Mouse (Mus musculus) spleen, postnatal 4 days (tissue): ENCODE results near the gene Fkbp1b.
"Not testable (repeated sequence)": the region's sequence is repeated elsewhere in the genome, so short reads cannot be mapped to it uniquely, and the experiment has no call there.

Experiments
- DNase-seq, 2 experiments: peaks; one replicate each; pipeline ENCODE4 v3.0.0; 2022; ENCODE audit warnings: low spot score in 2 of 2

The Fkbp1b gene

GRCm38 (mm10) chr12:4841392-4841887 is at the start of gene Fkbp1b:
TSS of gene Fkbp1b (minus strand) at chr12:4841591.
- DNase-seq = peak in 1 of 2 experiments; percentile 31

- no peak for DNase-seq
Observed at GRCm38 (mm10) chr12:4889891-4890290, 48.5 kb upstream of the Fkbp1b start.

- no peak for DNase-seq
Observed at GRCm38 (mm10) chr12:4889251-4889650, 47.9 kb upstream of the Fkbp1b start.

DNA sequence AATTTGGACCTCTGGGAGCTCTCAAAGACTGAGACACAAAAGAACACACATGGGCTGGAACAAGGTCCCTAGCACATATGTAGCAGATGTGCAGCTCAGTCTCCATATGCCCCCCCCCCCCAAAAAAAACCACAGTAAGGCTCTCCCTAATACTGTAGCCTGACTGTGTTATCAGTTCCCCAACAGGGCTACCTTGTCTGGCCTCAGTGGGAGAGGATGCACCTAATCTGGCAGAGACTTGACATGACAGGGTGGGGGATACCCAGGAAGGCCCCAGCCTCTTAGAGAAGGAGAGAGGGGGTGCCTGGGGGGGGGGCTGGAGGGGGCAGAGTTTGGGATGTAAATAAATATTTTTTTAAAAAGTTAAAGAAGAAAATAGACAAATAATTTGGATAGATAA is 47.3 kb upstream of the Fkbp1b start:
- DNase-seq = no peak

DNA sequence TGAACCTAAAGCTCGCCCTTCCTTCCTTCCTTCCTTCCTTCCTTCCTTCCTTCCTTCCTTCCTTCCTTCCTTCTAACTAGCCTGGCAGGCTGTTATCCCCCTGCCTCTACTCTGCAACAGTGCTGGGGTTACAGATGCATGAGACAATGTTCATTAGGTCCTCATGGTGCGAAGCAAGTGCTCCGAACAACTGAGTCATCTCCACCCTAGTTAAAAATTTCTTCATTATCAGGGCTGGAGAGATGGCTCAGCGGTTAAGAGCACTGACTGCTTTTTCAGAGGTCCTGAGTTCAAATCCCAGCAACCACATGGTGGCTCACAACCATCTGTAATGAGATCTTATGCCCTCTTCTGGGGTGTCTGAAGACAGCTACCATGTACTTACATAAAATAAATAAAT is 45.2 kb upstream of the Fkbp1b start:
- DNase-seq = not testable (repeated sequence)

GRCm38 (mm10) chr12:4885062-4885461 is 43.7 kb upstream of the Fkbp1b start:
- DNase-seq = no peak

- no peak for DNase-seq
Observed at GRCm38 (mm10) chr12:4882086-4882485, 40.7 kb upstream of the Fkbp1b start.

DNA sequence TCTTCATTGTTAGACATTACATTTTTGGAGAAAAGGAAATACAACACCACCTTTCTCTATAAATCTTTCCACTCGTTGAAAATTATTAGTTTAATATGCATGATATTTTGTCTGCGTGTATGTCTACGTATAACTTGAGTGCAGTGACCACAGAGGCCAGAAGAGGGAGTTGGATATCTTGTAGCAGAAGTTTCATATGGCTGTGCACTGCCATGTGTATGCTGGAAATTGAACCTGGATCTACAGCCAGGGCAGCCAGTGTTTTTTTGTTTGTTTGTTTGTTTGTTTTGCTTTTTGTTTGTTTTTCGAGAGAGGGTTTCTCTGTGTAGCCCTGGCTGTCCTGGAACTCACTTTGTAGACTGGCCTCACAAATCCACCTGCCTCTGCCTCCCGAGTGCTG is 37.7 kb upstream of the Fkbp1b start:
- DNase-seq = peak; percentile 45 to 61

DNA sequence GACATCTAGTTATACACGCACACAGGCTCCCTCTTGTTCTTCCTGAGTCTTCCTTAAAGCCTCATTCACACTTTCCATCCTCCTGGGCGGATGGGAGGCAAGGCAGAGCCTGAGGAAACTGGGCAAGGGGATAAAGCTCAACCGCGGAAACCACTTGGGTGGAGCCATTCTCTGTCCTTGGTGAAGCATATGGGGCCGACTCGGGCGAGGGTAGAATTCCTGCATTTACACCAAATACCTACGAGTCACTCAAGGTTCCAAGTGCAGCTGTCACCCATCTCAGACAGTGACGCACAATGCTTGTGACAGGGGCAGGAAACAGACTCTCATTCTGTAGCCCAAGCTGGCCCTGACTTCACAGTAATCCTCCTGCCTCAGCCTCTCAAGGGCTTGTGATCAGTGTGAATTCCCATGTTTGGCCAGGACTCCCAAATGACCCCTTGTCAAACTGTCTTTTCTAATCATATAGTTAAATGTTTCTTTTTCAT is 36.9 kb upstream of the Fkbp1b start:
- DNase-seq = no peak

- DNase-seq = no peak
Observed at GRCm38 (mm10) chr12:4875623-4876022, 34.2 kb upstream of the Fkbp1b start.

- DNase-seq = peak; percentile 90 to 92
Observed at GRCm38 (mm10) chr12:4874161-4874927, 33.0 kb upstream of the Fkbp1b start, which contains the start of gene Mfsd2b. TSS of gene Mfsd2b (minus strand) at chr12:4874359.

DNA sequence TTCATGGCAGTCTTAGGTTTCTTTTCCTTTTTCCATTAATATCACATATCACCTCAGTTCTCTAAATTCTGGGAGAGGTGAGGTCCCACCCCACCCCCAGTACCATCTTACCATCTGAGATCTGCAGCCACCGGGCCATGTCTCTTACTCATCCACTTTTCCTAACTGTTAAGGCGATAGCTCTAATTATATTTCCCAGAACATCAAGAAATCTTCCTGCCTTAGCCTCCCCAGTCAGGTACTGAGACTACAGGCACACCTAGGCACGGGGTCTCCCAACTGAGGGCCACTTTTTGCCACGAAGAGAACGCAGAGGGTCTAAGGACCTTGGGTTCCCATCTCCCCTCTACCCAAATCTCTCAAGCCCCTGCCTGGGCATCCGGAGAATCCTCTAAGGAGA is 32.1 kb upstream of the Fkbp1b start:
- peak in 1 of 2 experiments; percentile 74 for DNase-seq

- DNase-seq = peak; percentile 49 to 62
Observed at GRCm38 (mm10) chr12:4872983-4873477, 31.6 kb upstream of the Fkbp1b start.

DNA sequence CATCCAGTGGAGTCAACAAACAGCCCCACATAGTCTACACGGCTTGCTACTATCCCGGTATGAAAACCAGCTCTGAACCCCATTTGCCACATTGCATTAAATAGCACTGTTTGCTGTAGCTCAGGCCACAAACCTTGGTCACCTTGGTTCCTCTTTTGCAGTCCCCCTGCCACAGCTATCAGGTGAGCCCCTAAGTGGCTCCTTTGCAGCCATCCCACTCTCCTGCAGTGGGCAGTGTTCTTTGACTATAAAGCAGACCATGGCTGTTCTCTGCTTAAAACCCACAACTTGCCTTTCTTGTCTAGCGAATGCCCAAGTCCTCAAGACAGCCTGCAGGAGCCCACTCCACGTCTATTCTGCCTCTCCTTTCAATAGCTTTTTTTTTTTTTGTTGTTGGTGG is 30.9 kb upstream of the Fkbp1b start:
- peak; percentile 33 to 63 for DNase-seq

DNA sequence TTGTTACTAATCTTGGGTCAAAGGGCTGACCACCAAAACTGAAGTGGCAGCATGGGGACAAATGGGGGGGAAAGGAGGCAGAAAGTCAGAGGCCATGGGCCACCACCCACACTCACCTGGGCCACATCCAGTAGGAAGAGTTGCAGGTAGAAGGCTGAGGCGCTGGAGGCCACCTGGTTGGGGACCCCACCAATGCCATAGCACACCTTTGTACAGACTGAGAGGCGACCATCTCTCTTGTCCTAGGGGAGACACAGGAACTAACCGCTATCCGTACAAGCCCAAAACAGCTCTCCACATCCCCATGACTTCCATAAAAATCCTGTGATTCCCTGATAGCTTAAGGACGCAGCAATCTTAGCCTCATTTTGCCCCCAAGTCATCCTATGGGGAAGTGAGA is 29.9 kb upstream of the Fkbp1b start:
- DNase-seq = peak in 1 of 2 experiments; percentile 56

GRCm38 (mm10) chr12:4868924-4869323 is 27.5 kb upstream of the Fkbp1b start:
- DNase-seq = peak in 1 of 2 experiments; percentile 58

DNA sequence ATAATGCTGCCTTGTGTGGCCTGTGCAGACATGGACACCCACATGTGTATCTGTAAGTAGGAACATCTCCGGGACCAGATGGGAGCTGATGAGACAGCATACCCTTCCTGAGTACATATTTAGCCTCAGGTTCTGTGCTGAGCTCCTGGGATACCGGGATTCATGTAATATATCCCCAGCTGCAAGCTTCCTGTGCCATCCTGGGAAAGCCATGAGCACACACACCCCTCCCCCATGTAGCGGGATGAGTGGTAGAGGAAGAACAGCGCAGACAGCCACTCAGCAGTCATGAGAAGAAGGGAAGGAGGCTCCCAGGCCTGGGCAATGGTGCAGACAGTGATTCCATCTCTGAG is 22.9 kb upstream of the Fkbp1b start:
- no peak for DNase-seq

DNA sequence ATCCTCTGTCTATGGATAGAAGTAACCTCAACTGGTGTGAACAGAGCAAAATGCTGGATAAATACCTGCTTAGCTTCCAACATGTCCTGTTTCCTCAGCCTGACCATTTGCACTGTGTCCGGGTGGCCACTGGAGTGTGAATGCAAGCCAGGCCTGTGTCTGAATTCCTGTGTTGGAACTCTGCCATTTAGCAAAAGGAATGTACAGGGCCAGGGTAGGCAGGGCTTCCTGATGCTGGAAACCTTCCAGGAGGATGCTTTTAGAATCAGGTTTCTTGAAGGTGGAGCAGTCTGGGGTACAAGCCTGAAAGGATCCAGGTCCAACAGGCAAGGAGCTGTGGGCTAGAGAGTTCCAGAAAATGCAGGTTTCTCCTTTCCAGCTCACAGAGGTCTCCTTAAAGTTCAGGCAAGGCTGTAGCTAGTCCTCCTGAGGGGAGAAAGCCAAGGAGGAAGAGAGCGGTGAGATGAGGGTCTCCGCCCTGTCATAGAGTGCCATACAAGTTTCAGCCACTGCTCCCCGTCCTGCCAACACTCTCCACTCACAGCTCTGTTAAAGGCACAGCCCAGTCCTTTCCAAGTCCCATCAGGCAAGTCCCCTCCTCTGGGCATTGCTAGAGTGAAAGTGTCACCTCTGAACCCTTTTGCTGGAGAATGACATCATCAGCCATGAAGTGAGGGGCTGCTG is 22.4 kb upstream of the Fkbp1b start:
- DNase-seq = no peak

DNA sequence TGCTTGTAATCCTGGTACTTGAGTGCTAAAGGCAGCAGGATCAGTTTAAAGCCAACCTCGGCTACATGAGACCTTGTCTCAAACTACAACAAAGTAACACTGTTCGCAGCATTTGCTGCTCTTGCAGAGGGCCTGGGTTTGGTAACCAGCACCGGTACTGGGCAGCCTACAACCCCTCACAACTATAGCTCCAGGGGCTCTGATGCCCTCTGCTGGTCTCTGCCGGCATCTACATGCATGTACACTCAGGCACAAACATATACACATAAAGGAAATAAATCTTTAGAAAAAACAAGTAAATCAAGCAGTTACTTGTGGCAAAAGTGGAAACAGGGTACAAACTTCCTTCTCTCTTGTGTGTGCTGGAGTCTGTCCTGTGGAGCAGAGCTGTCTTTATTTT is 21.3 kb upstream of the Fkbp1b start:
- DNase-seq = peak in 1 of 2 experiments; percentile 65

DNA sequence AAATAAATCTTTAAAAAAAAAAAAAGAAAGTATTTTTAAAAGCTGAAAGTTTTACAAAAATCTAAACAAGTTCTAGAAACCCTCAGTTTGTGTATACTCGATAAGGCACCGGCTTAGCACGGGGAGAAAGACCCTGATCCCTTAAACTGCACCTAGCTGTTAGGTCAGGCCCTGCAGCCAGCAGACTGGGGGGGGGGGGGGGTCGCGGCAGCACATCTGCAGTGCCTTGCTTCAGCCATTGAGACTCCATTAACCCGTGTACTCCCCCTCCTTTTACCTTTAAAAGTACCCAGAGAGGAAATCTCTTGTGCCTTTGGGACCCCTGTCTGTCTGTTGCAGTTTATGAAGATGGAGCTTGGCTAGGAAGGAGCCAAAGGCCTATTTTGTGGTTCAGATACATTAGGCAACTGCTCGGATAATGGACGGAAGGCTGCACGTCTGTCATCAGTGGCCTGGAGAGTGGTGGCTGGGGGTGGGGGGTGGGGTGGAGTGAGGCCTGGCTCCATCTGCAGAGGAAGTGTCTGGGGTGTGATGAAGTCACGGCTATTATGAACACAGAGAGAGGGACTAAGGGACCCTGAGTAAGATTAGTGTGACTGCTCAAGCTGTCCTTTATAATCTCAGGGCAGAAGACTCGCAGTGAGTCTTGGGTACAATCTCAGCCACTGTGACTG is 18.0 kb upstream of the Fkbp1b start:
- no peak for DNase-seq

GRCm38 (mm10) chr12:4856834-4857233 is 15.4 kb upstream of the Fkbp1b start:
- no peak for DNase-seq

DNA sequence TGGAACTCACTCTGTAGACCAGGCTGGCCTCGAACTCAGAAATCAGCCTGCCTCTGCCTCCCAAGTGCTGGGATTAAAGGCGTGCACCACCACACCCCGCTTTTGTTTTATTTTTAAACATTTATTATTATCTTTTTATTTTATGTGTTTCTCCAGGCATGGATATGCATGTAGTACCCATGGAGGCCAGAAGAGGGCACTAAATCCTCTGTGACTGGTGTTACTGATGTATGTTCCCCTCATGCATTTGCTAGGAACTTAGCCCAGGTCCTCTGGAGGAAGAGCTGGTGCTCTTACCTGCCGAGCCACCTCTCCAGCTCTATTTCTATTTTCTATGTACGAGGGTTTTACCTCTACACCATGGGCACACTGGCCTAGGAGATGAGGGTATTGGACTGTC is 14.8 kb upstream of the Fkbp1b start:
- peak in 1 of 2 experiments; percentile 73 for DNase-seq
